Mouse (Mus musculus): ENCODE data around the gene Lmbr1l. TPM values are rescaled to one million over a fixed set of nuclear protein-coding genes. Genes with fewer than 3 reads are reported as not detected.
A peak's percentile ranks its signal among the peaks of the same experiment; 100 is the strongest.

Lmbr1l gene
- total and polyA plus RNA-seq, 2 experiments from 2014 or later = 22.4 to 44.1 TPM

- peak overlapping the region; percentile 34; the same call in 1 of the 2 replicates for H3K4me2 ChIP-seq (ENCODE audit: low read depth)
Measured at GRCm38 (mm10) chr15:98897495-98897894, 20.5 kb downstream of the Lmbr1l start.

GRCm38 (mm10) chr15:98895635-98896589 is 22.1 kb downstream of the Lmbr1l start:
- H3K4me2 ChIP-seq (ENCODE audit: low read depth) = peak overlapping the region; percentile 94
- H3K36me3 ChIP-seq (ENCODE audit: insufficient read depth) = no peaks in the 10 kb centered on the region
- no peak for TF ChIP-seq CTCF (IDR thresholded peaks at IDR 0.05; ENCODE audit: low read depth)
- 0 out of 2 replicates have a peak, but pooled peaks have one; percentile 10 for ATAC-seq
- H3K4me3 ChIP-seq (ENCODE audit: low read depth, low read length) = peak overlapping the region; percentile 50
- H3K27me3 ChIP-seq (ENCODE audit: insufficient read depth, low read length) = peaks cover 69% of the 10 kb centered on the region
- 4% methylated on average over 41 of the region's 41 CpGs for WGBS
- no peaks in the 10 kb centered on the region for H3K9me3 ChIP-seq (ENCODE audit: low read length)
- H3K27ac ChIP-seq (ENCODE audit: low read depth, low read length) = 0 out of 2 replicates have a peak overlapping the region, but pooled peaks have one; percentile 4
- no peak for DNase-seq
- peak overlapping the region; percentile 40 for H3K9ac ChIP-seq
- 0 out of 2 replicates have a peak, but pooled peaks cover 3% of the 10 kb centered on the region for H3K4me1 ChIP-seq (ENCODE audit: insufficient read depth)

More at GRCm38 (mm10) chr15:98897495-98897894, 20.5 kb downstream of the Lmbr1l start:
- Histone ChIP-seq H3K4me3 (ENCODE audit: low read depth, low read length) (no peak overlapping the region; the same call in 1 of the 2 replicates), H3K4me1 (ENCODE audit: insufficient read depth) (0 out of 2 replicates have a peak, but pooled peaks cover 3% of the 10 kb centered on the region), H3K27me3 (ENCODE audit: insufficient read depth, low read length) (peaks cover 60% of the 10 kb centered on the region), H3K9me3 (ENCODE audit: low read length) (no peaks in the 10 kb centered on the region), H3K9ac (no peak overlapping the region), H3K36me3 (ENCODE audit: insufficient read depth) (no peaks in the 10 kb centered on the region), H3K27ac (ENCODE audit: low read depth, low read length) (no peak overlapping the region)
- DNase-seq (no peak), ATAC-seq (no peak)
- 7% methylated on average over 10 of the region's 10 CpGs for WGBS
- no peak for TF ChIP-seq CTCF (IDR thresholded peaks at IDR 0.05; ENCODE audit: low read depth)

GRCm38 (mm10) chr15:98894746-98895634 is 23.0 kb downstream of the Lmbr1l start:
- 5% methylated on average over 38 of the region's 38 CpGs for WGBS
- Histone ChIP-seq H3K9me3 (ENCODE audit: low read length) (no peaks in the 10 kb centered on the region), H3K4me1 (ENCODE audit: insufficient read depth) (0 out of 2 replicates have a peak, but pooled peaks cover 3% of the 10 kb centered on the region), H3K36me3 (ENCODE audit: insufficient read depth) (no peaks in the 10 kb centered on the region), H3K4me3 (ENCODE audit: low read depth, low read length) (peak overlapping the region; percentile 50), H3K27me3 (ENCODE audit: insufficient read depth, low read length) (peaks cover 69% of the 10 kb centered on the region), H3K4me2 (ENCODE audit: low read depth) (peak overlapping the region; percentile 94), H3K27ac (ENCODE audit: low read depth, low read length) (no peak overlapping the region), H3K9ac (peak overlapping the region; percentile 40)
- DNase-seq (peak; percentile 39), ATAC-seq (no peak)
- TF ChIP-seq CTCF (IDR thresholded peaks at IDR 0.05; ENCODE audit: low read depth) = no peak

GRCm38 (mm10) chr15:98893940-98894745 is 23.9 kb downstream of the Lmbr1l start, which contains the start of gene Rhebl1:
Rhebl1 (minus strand) TSS chr15:98894540.
- no peak for TF ChIP-seq CTCF (IDR thresholded peaks at IDR 0.05; ENCODE audit: low read depth)
- under 1% methylated on average over 77 of the region's 77 CpGs for WGBS
- Histone ChIP-seq H3K9ac (peak within 1 kb of the TSS; percentile 40), H3K9me3 (ENCODE audit: low read length) (no peaks in the 10 kb centered on the region), H3K4me1 (ENCODE audit: insufficient read depth) (0 out of 2 replicates have a peak, but pooled peaks cover 3% of the 10 kb centered on the region), H3K27ac (ENCODE audit: low read depth, low read length) (no peak within 1 kb of the TSS), H3K27me3 (ENCODE audit: insufficient read depth, low read length) (peaks cover 66% of the 10 kb centered on the region), H3K36me3 (ENCODE audit: insufficient read depth) (no peaks in the 10 kb centered on the region), H3K4me2 (ENCODE audit: low read depth) (peak within 1 kb of the TSS; percentile 94), H3K4me3 (ENCODE audit: low read depth, low read length) (peak within 1 kb of the TSS; percentile 50)
- ATAC-seq = 0 out of 2 replicates have a peak, but pooled peaks have one; percentile 14
- DNase-seq = peak; percentile 50

GRCm38 (mm10) chr15:98893036-98893435 is 25.0 kb downstream of the Lmbr1l start:
- H3K27me3 ChIP-seq (ENCODE audit: insufficient read depth, low read length) = peaks cover 55% of the 10 kb centered on the region
- H3K4me2 ChIP-seq (ENCODE audit: low read depth) = no peak overlapping the region
- WGBS = 45% methylated on average over 4 of the region's 4 CpGs
- H3K9me3 ChIP-seq (ENCODE audit: low read length) = no peaks in the 10 kb centered on the region
- H3K4me3 ChIP-seq (ENCODE audit: low read depth, low read length) = no peak overlapping the region
- H3K36me3 ChIP-seq (ENCODE audit: insufficient read depth) = no peaks in the 10 kb centered on the region
- ATAC-seq (no peak), DNase-seq (no peak)
- H3K9ac ChIP-seq = no peak overlapping the region
- TF ChIP-seq CTCF (IDR thresholded peaks at IDR 0.05; ENCODE audit: low read depth) = no peak
- no peak overlapping the region for H3K27ac ChIP-seq (ENCODE audit: low read depth, low read length)
- 0 out of 2 replicates have a peak, but pooled peaks cover 3% of the 10 kb centered on the region for H3K4me1 ChIP-seq (ENCODE audit: insufficient read depth)
